Mouse (Mus musculus) hindbrain, embryonic 16.5 days (tissue): ENCODE measurements around the gene Mum1. TPM values are rescaled to one million over a fixed set of nuclear protein-coding genes. Genes with fewer than 3 reads are reported as not detected.

Experiments used
- ATAC-seq: fragments of 200-750 bp; cut with Nextera tagmentation; 2 replicates; pipeline ENCODE4 v1.8.0; 2017; ENCODE audit warnings: moderate TSS enrichment, moderate library complexity
- H3K27ac ChIP-seq: fragments of 300-500 bp; sonication (generic); 2 replicates; pipeline ENCODE4 v1.5.1; 2014; ENCODE audit warnings: low read depth, mild to moderate bottlenecking, control low read depth, low read length, moderate library complexity
- H3K27me3 ChIP-seq: fragments of 300-500 bp; sonication (generic); replicated peaks from 2 replicates; pipeline ENCODE4 v1.6.1; 2014; ENCODE audit warnings: low read length; ENCODE audit not compliant: control insufficient read depth, insufficient read depth
- H3K36me3 ChIP-seq: fragments of 300-500 bp; sonication (generic); 2 replicates; pipeline ENCODE4 v1.6.1; 2014; ENCODE audit warnings: mild to moderate bottlenecking, low read length, moderate library complexity, mixed read lengths; ENCODE audit not compliant: control insufficient read depth, insufficient read depth
- H3K4me1 ChIP-seq: fragments of 300-500 bp; sonication (generic); 2 replicates; pipeline ENCODE4 v1.6.1; 2014; ENCODE audit warnings: low read depth, low read length; ENCODE audit not compliant: control insufficient read depth, insufficient read depth
- H3K4me2 ChIP-seq: fragments of 300-500 bp; sonication (generic); 2 replicates; pipeline ENCODE4 v1.6.1; 2014; ENCODE audit warnings: mild to moderate bottlenecking, low read length, control low read depth, moderate library complexity
- H3K4me3 ChIP-seq: fragments of 300-500 bp; sonication (generic); 2 replicates; pipeline ENCODE4 v1.5.1; 2014; ENCODE audit warnings: mild to moderate bottlenecking, low read length, control low read depth, moderate library complexity
- H3K9ac ChIP-seq: fragments of 300-500 bp; sonication (generic); 2 replicates; pipeline ENCODE4 v1.6.1; 2014; ENCODE audit warnings: low read depth, mild to moderate bottlenecking, control low read depth, low read length, moderate library complexity
- H3K9me3 ChIP-seq: fragments of 300-500 bp; sonication (generic); 2 replicates; pipeline ENCODE4 v1.6.1; 2014; ENCODE audit warnings: mild to moderate bottlenecking, low read length, moderate library complexity; ENCODE audit not compliant: control insufficient read depth
- WGBS: fragments of 180-500 bp; shearing (Covaris S2); extraction: QIAGEN DNeasy Blood & Tissue Kit; methylation state at CpG from one replicate; pipeline ENCODE4 v1.1.7; 2014; 5-methylcytosine and 5-hydroxymethylcytosine counted together
- polyA plus RNA-seq: library from polyadenylated mRNA; unstranded; fragments of >200 nt; fragmentation: Nextera tagmentation; extraction: Ambion mirVana; gene quantifications from 2 replicates; pipeline ENCODE4 v1.2.1, GENCODE M21; 2015

Gene Mum1
- polyA plus RNA-seq, 1 experiment from 2014 or later: 38.0 TPM

GRCm38 (mm10) chr10:80261585-80261968 is 35.3 kb downstream of the Mum1 start:
- WGBS: under 1% methylated on average over 14 of the region's 14 CpGs
- Histone ChIP-seq H3K4me2 (peak overlapping the region; percentile 91), H3K4me1 (peaks cover 30% of the 10 kb centered on the region)

GRCm38 (mm10) chr10:80262169-80262568 is 35.9 kb downstream of the Mum1 start:
- Histone ChIP-seq H3K4me3 (peak overlapping the region; percentile 47), H3K27me3 (no peaks in the 10 kb centered on the region), H3K4me2 (peak overlapping the region; percentile 91), H3K36me3 (peaks cover 9% of the 10 kb centered on the region), H3K4me1 (peaks cover 36% of the 10 kb centered on the region), H3K9me3 (no peaks in the 10 kb centered on the region), H3K9ac (no peak overlapping the region), H3K27ac (0 out of 2 replicates have a peak overlapping the region, but pooled peaks have one; percentile 85)
- no peak for ATAC-seq
- whole genome bisulfite sequencing: 73% methylated on average over 12 of the region's 12 CpGs

More at GRCm38 (mm10) chr10:80261585-80261968, 35.3 kb downstream of the Mum1 start:
- H3K27me3 ChIP-seq: no peaks in the 10 kb centered on the region
- peak overlapping the region; percentile 85 for H3K27ac ChIP-seq
- peak; percentile 49 for ATAC-seq
- peaks cover 12% of the 10 kb centered on the region for H3K36me3 ChIP-seq
- no peaks in the 10 kb centered on the region for H3K9me3 ChIP-seq
- H3K9ac ChIP-seq: peak overlapping the region; percentile 76
- H3K4me3 ChIP-seq: peak overlapping the region; percentile 47

GRCm38 (mm10) chr10:80262776-80263365 is 36.6 kb downstream of the Mum1 start:
- ATAC-seq: no peak
- Histone ChIP-seq H3K36me3 (peaks cover 6% of the 10 kb centered on the region), H3K27me3 (no peaks in the 10 kb centered on the region), H3K4me3 (no peak overlapping the region), H3K27ac (no peak overlapping the region), H3K4me1 (peaks cover 43% of the 10 kb centered on the region), H3K4me2 (no peak overlapping the region), H3K9me3 (no peaks in the 10 kb centered on the region), H3K9ac (no peak overlapping the region)
- WGBS: 93% methylated on average over 10 of the region's 10 CpGs

GRCm38 (mm10) chr10:80264341-80265148 is 38.3 kb downstream of the Mum1 start:
- Histone ChIP-seq H3K4me2 (peak overlapping the region; percentile 78), H3K9ac (peak overlapping the region; percentile 95), H3K9me3 (no peaks in the 10 kb centered on the region), H3K27me3 (no peaks in the 10 kb centered on the region), H3K4me1 (peaks cover 48% of the 10 kb centered on the region), H3K4me3 (peak overlapping the region; percentile 89), H3K27ac (peak overlapping the region; percentile 83), H3K36me3 (no peaks in the 10 kb centered on the region)
- peak; percentile 76 for ATAC-seq
- 2% methylated on average over 63 of the region's 81 CpGs for WGBS

- Histone ChIP-seq H3K27ac (peak overlapping the region; percentile 83), H3K27me3 (no peaks in the 10 kb centered on the region), H3K9ac (peak overlapping the region; percentile 95), H3K9me3 (no peaks in the 10 kb centered on the region), H3K4me2 (peak overlapping the region; percentile 78), H3K36me3 (no peaks in the 10 kb centered on the region), H3K4me3 (peak overlapping the region; percentile 89), H3K4me1 (peaks cover 46% of the 10 kb centered on the region)
- WGBS: under 1% methylated on average over 18 of the region's 18 CpGs
- no peak for ATAC-seq
Measured at GRCm38 (mm10) chr10:80265149-80265486, 38.9 kb downstream of the Mum1 start.

GRCm38 (mm10) chr10:80270099-80270498 is 43.9 kb downstream of the Mum1 start:
- peak overlapping the region; percentile 47 for H3K9ac ChIP-seq
- H3K36me3 ChIP-seq: peaks cover 3% of the 10 kb centered on the region; the same call in 1 of the 2 replicates
- H3K27me3 ChIP-seq: no peaks in the 10 kb centered on the region
- H3K27ac ChIP-seq: no peak overlapping the region
- peaks cover 55% of the 10 kb centered on the region for H3K4me1 ChIP-seq
- H3K9me3 ChIP-seq: no peaks in the 10 kb centered on the region
- no peak overlapping the region for H3K4me3 ChIP-seq
- no peak overlapping the region for H3K4me2 ChIP-seq
- WGBS: 96% methylated on average over 2 of the region's 2 CpGs
- no peak for ATAC-seq

- Histone ChIP-seq H3K27ac (peak overlapping the region; percentile 12; the same call in 1 of the 2 replicates), H3K4me2 (no peak overlapping the region)
Measured at GRCm38 (mm10) chr10:80270734-80271181, 44.5 kb downstream of the Mum1 start.

GRCm38 (mm10) chr10:80271186-80271843 is 45.1 kb downstream of the Mum1 start:
- 84% methylated on average over 5 of the region's 5 CpGs for WGBS
- Histone ChIP-seq H3K9ac (peak overlapping the region; percentile 15; the same call in 1 of the 2 replicates), H3K27ac (no peak overlapping the region; the same call in 1 of the 2 replicates)

More at GRCm38 (mm10) chr10:80270734-80271181, 44.5 kb downstream of the Mum1 start:
- Histone ChIP-seq H3K27me3 (no peaks in the 10 kb centered on the region), H3K36me3 (peaks cover 3% of the 10 kb centered on the region; the same call in 1 of the 2 replicates), H3K9ac (peak overlapping the region; percentile 47), H3K9me3 (no peaks in the 10 kb centered on the region), H3K4me3 (no peak overlapping the region), H3K4me1 (peaks cover 52% of the 10 kb centered on the region)
- no peak for ATAC-seq
- 66% methylated on average over 6 of the region's 6 CpGs for WGBS

More at GRCm38 (mm10) chr10:80271186-80271843, 45.1 kb downstream of the Mum1 start:
- H3K27me3 ChIP-seq: no peaks in the 10 kb centered on the region
- peaks cover 46% of the 10 kb centered on the region for H3K4me1 ChIP-seq
- no peak for ATAC-seq
- no peak overlapping the region for H3K4me2 ChIP-seq
- H3K4me3 ChIP-seq: no peak overlapping the region
- no peaks in the 10 kb centered on the region for H3K9me3 ChIP-seq
- H3K36me3 ChIP-seq: peaks cover 3% of the 10 kb centered on the region; the same call in 1 of the 2 replicates
